Mouse (Mus musculus) c-Kit-negative CD71-positive TER-119-positive erythroid progenitor cells, embryonic 14.5 days (primary cell): ENCODE measurements at regions not wholly inside any gene's neighbourhood (a gene's known extent, or its start where the extent isn't known, plus 50 kb on each side); places are given as distances from the start of the nearest gene placed in this dataset.

Experiments used
- DNase-seq: peaks from one replicate; pipeline ENCODE4 v3.0.0-alpha.2; 2013; ENCODE audit warnings: low read depth, low spot score

- no peak for DNase-seq
These were observed 248.3 kb downstream of the Emp1 start for GRCm38 (mm10) chr6:135610504-135611096.

DNA sequence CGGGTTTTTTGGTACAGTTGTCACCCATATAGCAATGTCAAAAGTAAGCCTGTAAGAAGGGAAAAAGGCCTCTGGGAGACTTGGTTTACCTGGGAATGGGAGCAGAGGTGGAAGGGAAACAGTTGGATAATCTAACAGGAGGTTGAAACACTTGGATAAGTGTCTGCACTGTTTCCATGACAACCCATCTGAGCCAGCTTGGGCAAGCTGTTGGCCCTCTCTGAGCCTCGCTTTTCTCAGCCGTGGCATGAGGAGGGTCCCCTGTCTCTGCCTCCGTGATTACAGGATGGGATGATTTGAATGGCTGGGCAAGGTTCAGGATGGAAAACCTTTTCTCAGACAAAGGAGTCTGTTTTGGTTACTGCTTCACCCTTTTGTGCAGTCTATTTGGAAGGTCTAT is 265.6 kb downstream of the Emp1 start:
- no peak for DNase-seq

GRCm38 (mm10) chr6:135629236-135629635 is 266.9 kb downstream of the Emp1 start:
- no peak for DNase-seq

DNA sequence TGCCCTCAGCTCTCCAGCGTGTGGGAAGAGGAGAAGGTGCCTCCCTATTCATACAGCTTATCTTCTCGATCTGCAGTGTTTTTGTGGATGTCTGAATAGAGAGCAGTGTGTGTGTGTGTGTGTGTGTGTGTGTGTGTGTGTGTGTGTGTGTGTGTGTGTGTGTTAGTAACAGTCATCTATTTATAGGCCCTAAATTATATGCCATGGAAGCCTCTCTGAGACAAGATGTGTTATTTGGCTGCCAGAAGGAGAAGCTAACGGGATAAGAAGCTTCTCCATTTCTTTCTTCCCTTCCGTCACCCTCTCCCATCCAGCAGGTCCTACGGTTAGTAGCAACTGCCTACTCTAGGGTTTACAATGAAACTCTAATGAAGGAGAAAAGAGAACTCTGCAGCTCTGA is 270.3 kb downstream of the Emp1 start:
- no peak for DNase-seq

- no peak for DNase-seq
These were observed 274.3 kb downstream of the Emp1 start for GRCm38 (mm10) chr6:135636648-135637047.

DNA sequence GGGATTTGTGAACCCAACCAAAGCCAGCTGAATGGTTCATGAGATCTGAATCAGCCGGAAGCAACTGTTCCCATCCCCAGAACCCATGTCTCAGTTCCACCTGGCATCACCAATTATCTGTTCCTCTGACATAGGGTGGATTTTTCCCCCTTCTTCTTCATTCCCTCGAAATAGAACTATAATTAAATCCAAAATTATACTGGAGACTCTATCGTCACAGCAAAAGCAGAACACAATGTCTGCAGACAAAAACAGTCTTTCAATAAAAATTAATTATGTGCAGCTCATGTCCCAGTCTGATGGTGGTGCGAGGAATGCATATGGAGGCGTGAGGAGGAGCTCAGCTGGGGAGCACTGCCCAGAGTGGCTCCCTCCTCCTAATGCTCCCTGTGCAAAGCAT is 280.4 kb downstream of the Emp1 start:
- no peak for DNase-seq

- DNase-seq: no peak
These were observed 283.8 kb downstream of the Emp1 start for GRCm38 (mm10) chr6:135646177-135646576.

DNA sequence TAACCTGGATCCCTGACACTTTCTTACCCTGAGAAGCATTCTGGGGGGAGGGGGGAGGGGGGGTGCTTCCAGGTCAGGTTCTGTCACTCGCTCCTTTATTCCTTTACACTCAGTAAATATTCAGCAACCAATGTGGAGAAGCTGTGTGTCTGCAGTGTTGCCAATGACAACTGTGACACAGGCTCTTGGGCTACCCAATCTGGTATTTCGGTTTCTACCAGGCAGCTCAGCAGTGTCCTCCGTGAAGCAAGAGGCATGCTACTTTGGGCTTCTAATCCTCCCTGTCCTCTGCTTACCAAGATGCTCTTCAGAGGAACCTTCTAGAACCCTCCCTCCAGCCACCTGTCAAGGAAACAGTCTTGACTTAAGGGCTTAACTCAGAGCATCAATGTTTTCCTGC is 290.7 kb downstream of the Emp1 start:
- DNase-seq: no peak

DNA sequence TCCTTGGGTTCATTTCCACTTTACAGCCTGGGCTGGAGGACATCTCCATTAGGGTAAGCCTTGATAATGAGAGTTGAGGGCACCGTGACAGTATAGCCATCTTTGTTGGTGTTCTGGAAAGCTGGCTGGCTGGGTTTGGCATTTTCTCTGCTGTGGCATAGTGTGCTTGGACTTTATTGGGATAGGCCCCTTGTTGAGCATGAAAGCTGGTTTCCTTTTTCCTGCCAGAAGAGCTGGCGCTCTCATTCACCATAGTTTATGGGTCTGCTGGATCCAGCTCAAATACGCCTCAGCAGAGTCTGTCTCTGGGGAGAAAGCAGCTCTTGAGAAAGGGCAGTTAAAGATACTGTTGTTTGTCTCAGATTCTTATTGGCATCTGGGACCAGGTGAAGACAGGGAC is 300.0 kb downstream of the Emp1 start:
- DNase-seq: no peak

GRCm38 (mm10) chr6:135662801-135663537 is 300.6 kb downstream of the Emp1 start:
- DNase-seq: no peak
